Mouse (Mus musculus): ENCODE data around the gene Smarcd1.

Smarcd1 gene

GRCm38 (mm10) chr15:99714206-99714605, 12.3 kb downstream of the Smarcd1 start:
- in situ Hi-C loops (cut with MboI; ENCODE audit: low sequenced_read_pairs) = no loop called here

- in situ Hi-C loops (cut with MboI; ENCODE audit: low sequenced_read_pairs) = no loop called here
These were observed 12.9 kb downstream of the Smarcd1 start for GRCm38 (mm10) chr15:99714858-99715257.

GRCm38 (mm10) chr15:99715361-99715865, 13.5 kb downstream of the Smarcd1 start:
- in situ Hi-C loops (cut with MboI; ENCODE audit: low sequenced_read_pairs) = no loop called here

- in situ Hi-C loops (cut with MboI; ENCODE audit: low sequenced_read_pairs) = no loop called here
These were observed 14.2 kb downstream of the Smarcd1 start for GRCm38 (mm10) chr15:99715982-99716746.

- in situ Hi-C loops (cut with MboI; ENCODE audit: low sequenced_read_pairs) = no loop called here
These were observed 14.9 kb downstream of the Smarcd1 start for GRCm38 (mm10) chr15:99716814-99717213.

GRCm38 (mm10) chr15:99717386-99718334, 15.7 kb downstream of the Smarcd1 start, which contains the start of gene Gpd1:
Gene Gpd1, plus strand, starts transcription at chr15:99717515.
- in situ Hi-C loops (cut with MboI; ENCODE audit: low sequenced_read_pairs) = no loop called here

GRCm38 (mm10) chr15:99718461-99719021, 16.6 kb downstream of the Smarcd1 start:
- in situ Hi-C loops (cut with MboI; ENCODE audit: low sequenced_read_pairs) = no loop called here

DNA sequence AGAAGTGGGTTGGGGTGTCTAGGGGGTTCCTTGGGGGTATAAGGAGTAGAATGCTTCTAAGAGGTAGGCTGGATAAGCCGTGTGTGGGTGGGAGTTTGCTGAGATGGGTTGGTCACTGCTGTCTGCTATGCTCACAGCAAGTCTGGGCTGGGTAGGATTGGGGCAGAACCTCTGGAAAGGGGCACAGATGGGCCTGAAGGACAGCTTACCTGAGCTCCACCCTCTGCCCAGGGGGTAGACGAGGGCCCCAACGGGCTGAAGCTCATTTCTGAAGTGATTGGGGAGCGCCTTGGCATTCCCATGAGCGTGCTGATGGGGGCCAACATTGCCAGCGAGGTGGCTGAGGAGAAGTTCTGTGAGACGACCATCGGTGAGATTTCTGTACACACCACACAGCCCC, 17.9 kb downstream of the Smarcd1 start:
- in situ Hi-C loops (cut with MboI; ENCODE audit: low sequenced_read_pairs) = loop anchor here (10.0 kb wide), 1 partner anchor 175 kb away; no protein-coding TSS in a partner anchor

GRCm38 (mm10) chr15:99721921-99722743, 20.2 kb downstream of the Smarcd1 start:
- in situ Hi-C loops (cut with MboI; ENCODE audit: low sequenced_read_pairs) = loop anchor here (10.0 kb wide), 1 partner anchor 173 kb away; no protein-coding TSS in a partner anchor

GRCm38 (mm10) chr15:99723120-99723514, 21.2 kb downstream of the Smarcd1 start:
- in situ Hi-C loops (cut with MboI; ENCODE audit: low sequenced_read_pairs) = loop anchor here (10.0 kb wide), 1 partner anchor 172 kb away; no protein-coding TSS in a partner anchor

GRCm38 (mm10) chr15:99723515-99724291, 21.8 kb downstream of the Smarcd1 start:
- in situ Hi-C loops (cut with MboI; ENCODE audit: low sequenced_read_pairs) = loop anchor here (10.0 kb wide), 1 partner anchor 171 kb away; no protein-coding TSS in a partner anchor

DNA sequence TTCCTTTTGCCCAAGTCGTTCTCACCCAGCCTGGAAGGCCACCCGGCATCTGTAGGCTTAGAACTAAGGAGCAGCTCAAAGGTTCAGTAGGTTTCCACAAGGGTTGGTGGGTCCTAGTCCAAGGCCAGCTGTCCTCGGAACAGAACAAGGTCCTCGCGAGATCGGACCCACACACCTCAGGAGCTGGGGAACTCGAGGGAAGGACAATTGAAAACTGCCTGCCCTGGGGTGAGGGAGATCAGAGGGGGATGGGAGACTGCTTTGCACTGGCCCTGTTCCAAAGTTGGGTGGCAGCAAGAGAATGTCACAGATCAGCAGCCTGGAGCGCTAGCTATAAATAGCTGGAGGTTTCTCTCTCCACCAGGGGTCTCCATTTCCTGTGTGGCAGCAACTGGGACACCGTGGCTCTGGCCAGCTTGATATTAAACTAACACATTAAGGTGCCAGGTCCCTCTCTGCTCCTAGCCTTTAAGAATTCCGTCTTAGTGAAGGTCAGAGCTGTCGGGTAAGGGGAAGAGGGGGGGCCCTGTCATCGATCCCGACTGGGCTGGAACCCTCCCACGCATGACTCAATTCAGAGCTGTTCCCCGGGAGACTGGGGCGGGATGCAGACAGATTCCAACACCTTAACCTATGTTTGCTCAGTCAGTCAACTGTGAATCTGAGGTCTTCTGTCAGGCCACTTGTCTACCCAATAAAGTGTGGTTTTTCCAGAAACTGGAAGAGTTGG, 22.5 kb downstream of the Smarcd1 start:
- in situ Hi-C loops (cut with MboI; ENCODE audit: low sequenced_read_pairs) = loop anchor here (10.0 kb wide), 1 partner anchor 170 kb away; no protein-coding TSS in a partner anchor

DNA sequence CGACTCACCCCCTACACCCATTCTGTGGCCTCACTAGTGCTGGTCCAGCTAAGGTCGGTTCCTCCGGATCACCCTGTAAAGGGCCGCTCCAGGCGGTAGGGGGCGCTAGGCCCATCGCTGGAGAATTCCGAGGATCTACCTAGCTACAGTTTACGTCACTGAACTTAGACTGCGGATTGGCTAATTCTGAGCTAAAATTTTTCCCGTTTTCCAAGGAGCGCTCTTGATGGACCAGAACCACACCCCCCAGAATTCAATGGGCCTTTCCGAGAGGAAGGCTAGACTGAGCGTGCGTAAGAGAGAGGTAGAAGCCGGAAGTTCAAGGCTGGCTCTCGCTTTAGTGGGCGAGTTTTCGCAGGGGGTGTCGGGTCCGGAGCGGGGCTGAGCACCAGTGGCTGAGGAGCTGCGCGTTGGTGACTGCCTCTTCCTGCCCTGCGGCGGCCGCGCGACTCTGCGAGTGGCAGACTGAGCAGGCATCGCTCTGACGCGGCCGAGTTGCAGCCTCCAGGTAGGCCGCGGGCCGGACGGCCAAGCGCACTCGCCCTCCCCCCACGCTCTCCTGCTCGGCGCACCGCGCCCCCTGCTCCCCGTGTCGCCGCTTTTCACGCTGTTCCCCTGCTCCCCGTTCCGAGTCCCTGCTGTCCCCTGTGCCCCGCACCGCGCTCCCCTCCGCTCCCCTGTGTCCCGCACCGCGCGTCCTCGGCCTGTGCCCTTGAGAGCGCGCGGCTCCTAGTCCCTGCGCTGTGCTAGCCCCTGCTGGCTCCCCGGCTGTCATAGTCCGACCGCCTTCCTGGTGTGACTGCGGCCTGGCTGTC, 23.6 kb downstream of the Smarcd1 start, which contains the start of gene Cox14:
Cox14 (plus strand) TSS at position 278 of the 815 bp plus-strand sequence.
- in situ Hi-C loops (cut with MboI; ENCODE audit: low sequenced_read_pairs) = loop anchor here (10.0 kb wide), 1 partner anchor 169 kb away; no protein-coding TSS in a partner anchor

- in situ Hi-C loops (cut with MboI; ENCODE audit: low sequenced_read_pairs) = loop anchor here (10.0 kb wide), 1 partner anchor 168 kb away; no protein-coding TSS in a partner anchor
These were observed 24.6 kb downstream of the Smarcd1 start for GRCm38 (mm10) chr15:99726549-99726948.

GRCm38 (mm10) chr15:99727039-99727438, 25.1 kb downstream of the Smarcd1 start:
- in situ Hi-C loops (cut with MboI; ENCODE audit: low sequenced_read_pairs) = loop anchor here (10.0 kb wide), 1 partner anchor 168 kb away; no protein-coding TSS in a partner anchor

DNA sequence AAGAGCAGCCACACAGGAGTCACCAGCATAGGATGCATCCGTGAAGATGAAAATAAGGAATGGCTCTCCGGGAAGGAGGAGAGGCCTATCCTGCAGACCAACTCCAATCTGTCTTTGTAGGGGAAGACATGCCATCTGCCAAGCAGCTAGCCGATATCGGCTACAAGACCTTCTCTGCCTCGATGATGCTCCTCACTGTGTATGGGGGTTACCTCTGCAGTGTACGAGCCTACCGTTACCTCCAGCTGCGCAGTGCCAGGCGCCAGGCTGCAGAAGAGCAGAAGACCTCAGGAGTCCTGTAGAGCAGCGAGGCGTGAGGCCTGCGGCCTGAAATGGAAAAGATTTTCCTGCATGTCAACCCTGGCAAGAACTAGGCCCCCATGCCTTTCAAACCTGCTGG, 25.6 kb downstream of the Smarcd1 start:
- in situ Hi-C loops (cut with MboI; ENCODE audit: low sequenced_read_pairs) = loop anchor here (10.0 kb wide), 1 partner anchor 167 kb away; no protein-coding TSS in a partner anchor

- in situ Hi-C loops (cut with MboI; ENCODE audit: low sequenced_read_pairs) = loop anchor here (10.0 kb wide), 1 partner anchor 167 kb away; no protein-coding TSS in a partner anchor
These were observed 26.3 kb downstream of the Smarcd1 start for GRCm38 (mm10) chr15:99728211-99728610.

Data from CH12F3 (cell line).